Mouse (Mus musculus) liver, postnatal 0 days (tissue): ENCODE data around the gene Plekha8.

ENCODE experiments used
- CTCF ChIP-seq: sonication (generic); IDR thresholded peaks from 2 replicates; pipeline ENCODE4 v1.5.1; 2016; ENCODE audit warnings: antibody characterized with exemption, low read depth
- EP300 ChIP-seq: IDR thresholded peaks from 2 replicates; pipeline ENCODE4 v1.6.1; 2016; ENCODE audit warnings: antibody characterized with exemption, low read depth, mild to moderate bottlenecking

GRCm38 (mm10) chr6:54595330-54595878 is 493 bp downstream of the Plekha8 start:
- TF ChIP-seq CTCF (no peak), EP300 (no peak)
